ENCODE assay signal across 21 mouse cellular contexts in the genomic region with DNA sequence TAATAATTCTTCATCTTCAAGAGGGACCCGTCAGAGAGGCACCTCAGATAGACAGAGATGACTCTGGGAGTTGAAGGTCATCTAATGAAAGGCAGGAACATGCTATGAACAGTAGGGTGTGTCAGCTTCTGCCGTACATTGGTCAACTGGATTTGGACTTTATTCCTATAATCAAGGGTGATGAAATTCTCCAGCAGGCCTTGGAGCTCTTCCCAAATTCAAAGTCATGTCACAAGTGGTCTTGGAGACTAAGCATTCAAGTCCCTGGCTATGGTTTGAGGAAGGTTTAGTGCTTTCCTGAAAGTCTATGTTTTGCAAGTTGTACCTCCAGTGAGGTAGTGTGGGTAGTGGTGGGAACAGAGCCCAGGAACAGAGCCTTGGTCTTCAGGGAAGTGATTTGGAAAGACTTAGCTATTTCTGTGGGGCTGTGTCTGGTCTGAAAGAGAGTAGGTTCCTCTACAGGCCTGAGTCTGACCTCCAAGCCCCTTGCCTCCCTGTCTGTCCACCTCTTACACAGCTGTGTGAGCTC. TPM values are rescaled to one million over a fixed set of nuclear protein-coding genes. Genes with fewer than 3 reads are reported as not detected.
DNase-seq lines count a peak whose midpoint lies in the region; ATAC-seq lines count a peak whose summit lies in the region.
"Had no signal": no experiment of that assay in that cellular context is flagged by ENCODE, and none has a peak within 500 bp of the region (broad histone marks: within the 10 kb centered on the region; RNA-seq: fewer than 3 reads in every experiment).

No protein-coding gene starts in this region.

- 0 out of 2 replicates have a peak, but pooled peaks have one; percentile 44 for ATAC-seq in frontal cortex, adult (ENCODE audit: low TSS enrichment)
- ATAC-seq: activated CD4-positive, CD25-positive, alpha-beta regulatory T cell, adult 4 months; forebrain, embryonic 15.5 days; hindbrain, postnatal 0 days; Patski had no signal

- no peak for DNase-seq in frontal cortex, postnatal 10 days (ENCODE audit: low spot score in 2 of 2)
- peak; percentile 28 to 31 for DNase-seq in heart, adult 18-20 months
- DNase-seq in heart, postnatal 4 days: no peak
- peak; percentile 41 for DNase-seq in brain, adult 2 months (ENCODE audit: low read depth, low spot score)
- DNase-seq in telencephalon, adult 2 months (ENCODE audit: low read depth, low spot score): peak; percentile 18
- DNase-seq in left cerebral cortex, postnatal 10 days (ENCODE audit: extremely low spot score in 1 of 2, low spot score in 2 of 2): no peak
- DNase-seq: adrenal gland, postnatal 25 days; cerebellum, adult 11 months; cerebellum, adult 8-10 months; cerebellum, postnatal 14 days; embryo, embryonic 11 days; gastrocnemius, postnatal 14 days; kidney, adult 11 months had no signal

- intact Hi-C loops in left cerebral cortex, postnatal 10 days (cut with DNase I): no loop called here

RNA-seq across cellular contexts. Expression of a gene that starts 14.3 kb away (rescaled TPM):
- not detected for total RNA-seq in heart, adult 18-20 months (2021)
- total RNA-seq in heart, postnatal 4 days (2021): under 1 TPM; 0.05 to 0.12 TPM
- total RNA-seq in left cerebral cortex, postnatal 10 days (2021): under 1 TPM in 1 of 2 experiments, not detected in 1; 0.04 TPM
- total RNA-seq: adrenal gland, postnatal 25 days; CH12.LX; common myeloid progenitor, adult 5-6 weeks; hematopoietic stem cell, adult 5-6 weeks; hindbrain, postnatal 0 days had no signal

RNA-seq across cellular contexts. Expression of a gene that starts 15.8 kb away (rescaled TPM):
- 1 to 10 TPM; 5.4 to 6.7 TPM for total RNA-seq in heart, adult 18-20 months (2021)
- 1 to 10 TPM; 9.2 to 9.3 TPM for total RNA-seq in heart, postnatal 4 days (2021)
- total RNA-seq in left cerebral cortex, postnatal 10 days (2021): 1 to 10 TPM; 6.8 to 7.4 TPM
- total RNA-seq: CH12.LX; common myeloid progenitor, adult 5-6 weeks; hematopoietic stem cell, adult 5-6 weeks had no signal

RNA-seq across cellular contexts. Expression of a gene that starts 22.6 kb away (rescaled TPM):
- under 1 TPM in 1 of 2 experiments, not detected in 1; 0.44 TPM for total RNA-seq in heart, adult 18-20 months (2021)
- not detected for total RNA-seq in heart, postnatal 4 days (2021)
- not detected for total RNA-seq in left cerebral cortex, postnatal 10 days (2021)
- total RNA-seq: adrenal gland, postnatal 25 days; CH12.LX; common myeloid progenitor, adult 5-6 weeks; gastrocnemius, postnatal 14 days; hematopoietic stem cell, adult 5-6 weeks; hindbrain, postnatal 0 days had no signal

Comparison
In these comparisons a context has a peak if more than half of its experiments do, and no peak if none do; other contexts are left out.
1. DNase-seq: peak in heart, adult 18-20 months (2 of 2), brain, adult 2 months (single experiment) and telencephalon, adult 2 months (single experiment); none in frontal cortex, postnatal 10 days (0 of 2), heart, postnatal 4 days (single experiment) and left cerebral cortex, postnatal 10 days (0 of 2).